10 mouse cellular contexts compared by ENCODE assay signal in the genomic region with DNA sequence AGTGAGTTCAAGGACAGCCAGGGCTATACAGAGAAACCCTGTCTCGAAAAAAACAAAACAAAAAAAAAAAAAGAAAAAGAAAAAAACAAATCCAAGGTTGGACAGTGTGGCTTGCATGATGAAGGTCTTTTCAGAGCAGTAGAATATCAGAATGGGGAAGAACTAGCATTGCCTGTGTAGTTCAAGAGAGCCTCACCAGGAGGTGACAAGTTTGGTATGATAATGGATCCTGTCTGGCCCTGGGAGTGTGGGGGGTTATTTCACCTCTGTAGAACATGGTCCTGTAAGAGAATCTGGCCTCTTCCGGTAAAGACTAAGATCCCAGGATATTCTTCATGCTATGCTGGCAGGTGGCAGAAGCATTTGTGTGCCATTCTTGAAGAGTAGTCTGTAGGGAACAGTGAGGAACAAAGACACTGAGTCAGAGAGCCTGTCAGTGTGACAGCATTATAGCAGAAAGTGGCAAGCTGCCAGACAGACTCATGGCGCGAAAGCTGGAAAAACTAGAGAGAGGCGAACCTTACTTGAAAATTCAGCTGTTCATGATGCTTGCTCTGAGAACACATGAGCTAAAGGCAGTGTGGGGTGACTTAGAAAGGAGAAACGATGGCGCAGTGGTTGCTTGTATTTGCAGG. TPM values are rescaled to one million over a fixed set of nuclear protein-coding genes. Genes with fewer than 3 reads are reported as not detected.
DNase-seq lines count a peak whose midpoint lies in the region; ATAC-seq and TF ChIP-seq lines count a peak whose summit lies in the region.
"Had no signal": no experiment of that assay in that cellular context is flagged by ENCODE, and none has a peak within 500 bp of the region (broad histone marks: within the 10 kb centered on the region; RNA-seq: fewer than 3 reads in every experiment).

No protein-coding gene starts in this region.

- DNase-seq in neural tube, embryonic 10.5 days (ENCODE audit: extremely low spot score, low spot score), result no peak
- DNase-seq in frontal cortex, postnatal 25 days (ENCODE audit: low spot score in 2 of 2), result peak; percentile 30 to 50
- peak; percentile 47 to 72 for DNase-seq in left cerebral cortex, adult 9 months (ENCODE audit: low spot score in 2 of 2)
- DNase-seq in gastrocnemius, adult 18-20 months (ENCODE audit: low spot score), result no peak
- DNase-seq in spleen, postnatal 10 days (ENCODE audit: low spot score in 2 of 2), result no peak
- DNase-seq in heart, adult 2 months, result no peak
- DNase-seq: cerebellum, adult 9-11 months had no signal

- no peak for TF ChIP-seq POLR2A in heart, adult 2 months (IDR thresholded peaks at IDR 0.05; ENCODE audit: insufficient read depth, low read depth, low read length)

- intact Hi-C loops in heart, adult 2 months (cut with DNase I), result no loop called here

- WGBS in neural tube, embryonic 13.5 days, result 54% methylated on average over 7 of the region's 7 CpGs
- 69% methylated on average over 7 of the region's 7 CpGs for WGBS in heart, adult 2 months

- peaks cover 7% of the 10 kb centered on the region for H3K4me1 ChIP-seq in neural tube, embryonic 13.5 days (replicated peaks)
- no peaks in the 10 kb centered on the region for H3K4me1 ChIP-seq in heart, adult 2 months (ENCODE audit: control insufficient read depth, insufficient read depth, low read length)
- H3K4me1 ChIP-seq: limb, embryonic 12.5 days had no signal

- no peaks in the 10 kb centered on the region for H3K79me2 ChIP-seq in heart, adult 2 months (replicated peaks; ENCODE audit: control insufficient read depth, insufficient read depth, low read length)

- 0 out of 2 replicates have a peak overlapping the region, but pooled peaks have one; percentile 52 for H3K27ac ChIP-seq in neural tube, embryonic 13.5 days (replicated peaks)
- no peak overlapping the region for H3K27ac ChIP-seq in heart, adult 2 months
- H3K27ac ChIP-seq: limb, embryonic 12.5 days had no signal

- H3K36me3 ChIP-seq in neural tube, embryonic 13.5 days, result peaks cover 69% of the 10 kb centered on the region
- H3K36me3 ChIP-seq in heart, adult 2 months (ENCODE audit: control insufficient read depth, insufficient read depth, low read length), result 0 out of 2 replicates have a peak, but pooled peaks cover 2% of the 10 kb centered on the region

- no peak for TF ChIP-seq CTCF in heart, adult 2 months (IDR thresholded peaks at IDR 0.05)

- no peak overlapping the region for H3K4me3 ChIP-seq in neural tube, embryonic 13.5 days
- H3K4me3 ChIP-seq in heart, adult 2 months, result no peak overlapping the region
- H3K4me3 ChIP-seq: limb, embryonic 12.5 days; megakaryocyte, embryonic 14.5 days had no signal

- H3K27me3 ChIP-seq in neural tube, embryonic 13.5 days, result no peaks in the 10 kb centered on the region
- H3K27me3 ChIP-seq in heart, adult 2 months (ENCODE audit: control insufficient read depth, insufficient read depth, low read length), result no peaks in the 10 kb centered on the region
- H3K27me3 ChIP-seq: limb, embryonic 12.5 days; megakaryocyte, embryonic 14.5 days had no signal

- no peaks in the 10 kb centered on the region for H3K9me3 ChIP-seq in neural tube, embryonic 13.5 days
- H3K9me3 ChIP-seq: limb, embryonic 12.5 days; megakaryocyte, embryonic 14.5 days had no signal

- TF ChIP-seq EP300 in heart, adult 2 months (IDR thresholded peaks at IDR 0.05; ENCODE audit: insufficient read depth, low read depth, low read length), result no peak

- no peak overlapping the region for H3K9ac ChIP-seq in neural tube, embryonic 13.5 days
- H3K9ac ChIP-seq in heart, adult 2 months (ENCODE audit: low read depth, low read length), result no peak overlapping the region
- H3K9ac ChIP-seq: limb, embryonic 12.5 days had no signal

- no peak overlapping the region for H3K4me2 ChIP-seq in neural tube, embryonic 13.5 days
- H3K4me2 ChIP-seq: limb, embryonic 12.5 days had no signal

- no peak for ATAC-seq in neural tube, embryonic 13.5 days (ENCODE audit: low read depth)

RNA-seq across cellular contexts. Expression of a gene that starts 58.8 kb away (rescaled TPM):
- polyA plus RNA-seq in neural tube, embryonic 13.5 days (2015; fragmentation: Nextera tagmentation; extraction: Ambion mirVana), result 6.9 and 7.7 TPM in 2 replicates
- 10 to 100 TPM; 11.4 to 13.0 TPM for total RNA-seq in gastrocnemius, adult 18-20 months (2021)
- 10 to 100 TPM; 21.6 to 22.5 TPM for total RNA-seq in heart, adult 2 months (2021)
- 19.3 and 20.1 TPM in 2 replicates for polyA plus RNA-seq in heart, adult 2 months (2012; rRNA removed)

Comparison
In these comparisons a context has a peak if more than half of its experiments do, and no peak if none do; other contexts are left out.
1. DNase-seq: peak in frontal cortex, postnatal 25 days (2 of 2) and left cerebral cortex, adult 9 months (2 of 2); none in neural tube, embryonic 10.5 days (single experiment), gastrocnemius, adult 18-20 months (single experiment), spleen, postnatal 10 days (0 of 2) and heart, adult 2 months (0 of 2).